Mouse (Mus musculus) hematopoietic stem cell, adult 5-6 weeks (primary cell): ENCODE measurements around the gene Gsto2. TPM values are rescaled to one million over a fixed set of nuclear protein-coding genes. Genes with fewer than 3 reads are reported as not detected.
A peak's percentile ranks its signal among the peaks of the same experiment; 100 is the strongest.

Experiments
- ATAC-seq, 2 experiments: fragments of 125-278 bp in 1 of 2; replicated peaks in 1 of 2; 2 replicates each; pipeline ENCODE4 v1.8.0; 2016 to 2017; ENCODE audit warnings: inconsistent platforms in 2 of 2, mild to moderate bottlenecking in 2 of 2, moderate number of reproducible peaks in 2 of 2, low read depth in 1 of 2, moderate TSS enrichment in 1 of 2; ENCODE audit not compliant: low FRiP score in 2 of 2, poor library complexity in 2 of 2, severe bottlenecking in 2 of 2, insufficient read depth in 1 of 2, low TSS enrichment in 1 of 2
- total RNA-seq: library from RNA; stranded (forward); fragments of 172-1452, 232-1000 nt; gene quantifications from 2 replicates; pipeline ENCODE4 v1.2.3, GENCODE M21; 2017

Gene Gsto2
- total RNA-seq, 1 experiment from 2014 or later, result not detected

DNA sequence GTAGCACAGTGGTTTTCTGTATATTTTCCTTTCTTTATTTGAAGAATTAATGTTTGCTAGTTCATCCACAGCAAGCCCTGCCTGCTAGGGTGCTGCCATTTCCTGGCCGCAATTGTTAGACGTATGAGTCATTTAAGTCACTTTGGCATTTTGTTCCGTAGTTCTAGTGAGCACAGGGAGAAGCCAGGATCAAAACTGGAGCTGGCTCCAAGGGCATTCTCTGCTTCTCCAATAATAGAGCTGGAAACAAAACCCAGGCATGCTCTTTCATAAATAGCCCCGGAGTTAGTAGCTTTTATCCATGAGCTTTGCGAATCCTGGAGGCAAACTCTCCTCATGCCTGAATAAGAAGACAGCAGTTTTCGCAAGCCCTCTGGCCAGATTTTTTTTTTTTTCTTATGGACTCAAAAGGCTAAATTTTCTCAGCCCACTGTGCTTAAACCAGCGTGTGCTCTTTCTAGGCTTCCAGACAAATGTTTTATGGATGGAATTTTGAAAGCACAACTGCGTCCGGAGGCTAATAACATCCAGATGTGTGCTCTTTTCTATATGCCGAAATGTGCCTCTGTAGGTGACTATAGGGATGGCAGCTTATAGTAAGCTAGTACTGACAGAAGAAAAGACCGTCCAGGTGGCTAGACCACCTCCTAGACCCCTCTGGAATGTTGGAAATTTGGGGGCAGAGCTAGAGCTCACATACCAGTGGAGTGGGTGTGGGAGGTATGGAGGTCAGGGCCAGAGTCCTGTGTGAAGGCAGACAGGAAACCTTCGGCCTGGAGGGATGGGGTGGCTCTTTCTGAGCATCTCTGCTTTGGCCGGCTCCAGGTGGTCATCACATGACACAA, 11.2 kb upstream of the Gsto2 start:
- ATAC-seq, result peak; percentile 27 to 35

DNA sequence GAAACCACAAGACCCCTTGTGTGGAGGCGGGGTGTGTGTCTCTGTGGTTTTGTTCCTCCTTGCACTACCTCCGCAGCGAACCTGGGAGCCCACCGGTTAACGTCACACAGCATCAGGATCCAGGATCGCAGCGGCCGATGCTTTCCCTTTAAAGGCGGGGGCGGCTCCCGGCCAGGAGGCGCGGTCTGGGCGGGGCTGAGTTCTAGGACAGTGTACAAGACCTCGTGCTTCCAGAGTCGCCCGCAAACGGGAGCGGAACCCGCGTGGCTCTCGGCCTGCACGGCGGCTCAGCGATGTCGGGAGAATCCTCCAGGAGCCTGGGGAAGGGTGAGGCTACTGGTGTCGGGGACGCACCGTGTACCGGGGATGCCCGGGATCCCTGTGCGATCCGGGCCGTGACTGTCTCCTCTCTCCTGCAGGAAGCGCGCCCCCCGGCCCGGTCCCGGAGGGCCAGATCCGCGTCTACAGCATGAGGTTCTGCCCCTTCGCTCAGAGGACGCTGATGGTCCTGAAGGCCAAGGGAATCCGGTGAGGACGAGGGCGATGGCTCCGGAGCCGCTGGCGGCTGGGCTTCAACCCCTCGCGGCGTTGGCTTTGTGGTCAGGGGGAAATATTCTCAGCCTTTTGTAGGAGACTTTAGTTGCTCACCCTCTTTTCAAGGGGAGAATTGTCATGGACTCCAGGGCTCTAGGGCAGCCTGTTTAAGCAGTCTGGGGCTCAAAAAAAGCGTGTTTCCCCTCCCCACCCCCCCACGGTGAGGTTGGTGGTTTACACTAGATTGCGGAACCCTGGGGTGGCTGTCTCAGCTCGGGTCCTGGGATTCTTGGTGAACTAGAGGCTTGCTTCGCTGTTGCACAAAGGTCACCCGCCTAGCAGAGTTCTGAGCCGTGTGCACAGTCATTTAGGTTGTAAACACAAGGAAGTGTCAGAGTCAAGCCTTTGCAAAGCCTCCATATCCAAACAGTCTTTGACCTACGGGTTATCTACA, 10.2 kb upstream of the Gsto2 start, which contains the start of gene Gsto1:
Gene Gsto1 (plus strand): TSS at position 175 of the 988 bp plus-strand sequence.
- peak; percentile 91 to 92 for ATAC-seq

DNA sequence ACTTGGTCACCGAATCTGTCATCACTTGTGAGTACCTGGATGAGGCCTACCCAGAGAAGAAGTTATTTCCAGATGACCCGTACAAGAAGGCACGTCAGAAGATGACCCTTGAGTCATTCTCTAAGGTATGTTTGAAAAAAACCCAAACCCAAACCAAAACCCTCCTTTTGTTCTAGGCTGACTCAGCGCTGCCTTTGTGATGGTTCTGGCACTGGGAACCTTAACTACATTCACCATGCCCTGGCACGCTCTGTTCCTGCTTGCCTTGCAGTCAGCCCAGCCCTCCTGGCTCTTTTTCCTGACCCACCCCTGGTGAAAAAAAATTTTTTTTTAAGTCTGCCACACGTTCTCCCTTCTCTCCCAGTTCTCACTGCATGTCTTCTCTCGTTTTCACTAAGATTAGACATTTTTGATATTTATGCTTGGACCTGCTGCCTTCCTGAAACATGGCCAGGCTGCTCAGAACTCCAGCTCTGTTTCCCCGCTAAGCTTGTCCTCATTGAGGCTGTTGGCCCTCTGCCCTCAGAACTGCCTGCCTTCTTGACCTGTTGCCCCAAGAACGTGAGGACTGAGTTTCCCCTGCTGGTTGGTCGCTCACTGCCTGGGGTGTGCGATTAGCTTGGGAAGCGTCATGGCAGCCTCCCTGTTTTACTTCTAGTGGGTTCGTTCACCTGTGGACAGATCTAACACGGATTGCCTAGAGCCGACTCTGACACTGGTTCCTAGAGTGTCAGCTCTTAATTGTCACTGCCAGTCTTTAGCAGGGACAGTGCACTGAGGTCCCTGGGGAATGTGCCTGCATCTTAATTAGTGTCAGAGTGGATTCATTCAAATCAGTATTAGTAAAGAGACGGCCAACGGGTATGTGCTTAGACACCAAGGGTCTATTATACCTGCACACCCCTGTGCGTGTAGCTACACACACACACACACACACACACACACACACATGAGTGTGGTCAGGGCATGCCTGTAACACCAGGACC, 7.1 kb upstream of the Gsto2 start:
- ATAC-seq, result no peak

DNA sequence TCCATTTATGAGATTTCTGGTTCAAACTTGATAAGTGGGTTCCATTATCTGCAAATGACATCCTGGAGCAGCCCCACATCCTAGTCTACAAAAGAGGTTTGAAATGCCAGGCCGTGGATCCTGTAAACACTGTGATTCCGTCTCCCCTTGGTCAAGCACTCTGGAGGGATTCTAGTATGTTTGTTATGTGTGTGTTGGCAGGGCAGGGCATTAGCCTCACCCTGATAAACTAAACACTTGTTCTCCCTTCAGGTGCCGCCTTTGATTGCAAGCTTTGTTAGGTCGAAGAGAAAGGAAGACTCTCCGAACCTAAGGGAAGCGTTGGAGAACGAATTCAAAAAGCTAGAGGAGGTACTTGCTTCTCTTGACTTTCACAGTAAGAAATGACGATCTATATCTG, 6.2 kb upstream of the Gsto2 start:
- ATAC-seq, result no peak

DNA sequence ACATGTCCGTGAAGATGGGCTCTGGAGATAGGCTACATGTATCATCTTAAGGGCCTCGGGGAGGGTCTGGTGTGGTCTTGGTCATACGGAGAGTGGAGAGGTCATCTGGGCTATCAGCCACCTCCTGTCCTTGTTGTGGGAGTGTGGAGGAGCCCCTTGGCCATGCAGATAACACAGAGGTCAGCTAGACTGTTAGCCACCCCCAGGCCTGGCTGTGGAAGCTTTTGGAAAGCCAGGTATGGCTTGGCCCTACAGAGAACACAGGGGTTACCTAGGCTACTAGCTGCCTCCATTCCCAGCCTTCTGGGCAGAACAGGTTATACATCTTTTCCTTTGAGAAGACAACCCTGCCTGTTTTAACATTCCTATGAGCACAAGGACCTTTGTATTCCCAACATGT, 2.8 kb upstream of the Gsto2 start:
- no peak for ATAC-seq

DNA sequence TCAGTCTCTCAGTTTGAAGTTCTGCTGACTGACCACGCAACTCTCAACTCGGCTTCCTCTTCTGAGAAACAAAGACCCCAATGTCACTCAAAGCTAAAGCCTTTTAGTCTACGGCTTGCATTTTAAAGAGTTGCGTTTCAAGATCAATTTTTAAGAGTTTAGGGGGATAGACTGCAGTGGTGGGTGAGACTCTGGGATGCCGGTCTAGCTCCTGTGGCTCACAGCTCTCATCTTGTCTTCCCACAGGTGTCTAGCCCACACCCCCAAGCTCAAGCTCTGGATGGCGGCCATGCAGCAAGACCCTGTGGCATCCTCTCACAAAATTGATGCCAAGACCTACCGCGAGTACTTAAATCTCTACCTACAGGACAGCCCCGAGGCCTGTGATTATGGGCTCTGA, 1.3 kb upstream of the Gsto2 start:
- ATAC-seq, result no peak

DNA sequence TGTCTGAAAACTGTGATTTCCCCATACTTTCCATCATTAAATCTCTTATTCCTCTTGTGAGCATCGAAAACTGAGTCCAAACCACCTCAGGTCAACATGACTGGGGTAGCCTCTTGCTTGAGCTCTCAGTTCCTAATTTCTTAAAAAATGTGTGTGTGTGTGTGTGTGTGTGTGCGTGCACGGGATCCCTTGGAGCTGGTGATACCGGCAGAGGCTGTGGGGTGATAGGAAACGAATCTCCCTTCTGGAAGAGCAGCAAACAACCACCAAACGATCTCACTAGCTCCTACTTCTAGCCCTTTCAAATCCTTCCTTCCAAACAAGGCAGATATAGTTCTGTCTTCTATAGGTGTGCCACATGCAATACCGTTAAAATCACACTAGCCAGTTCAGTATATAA, 613 bp upstream of the Gsto2 start:
- ATAC-seq, result no peak

DNA sequence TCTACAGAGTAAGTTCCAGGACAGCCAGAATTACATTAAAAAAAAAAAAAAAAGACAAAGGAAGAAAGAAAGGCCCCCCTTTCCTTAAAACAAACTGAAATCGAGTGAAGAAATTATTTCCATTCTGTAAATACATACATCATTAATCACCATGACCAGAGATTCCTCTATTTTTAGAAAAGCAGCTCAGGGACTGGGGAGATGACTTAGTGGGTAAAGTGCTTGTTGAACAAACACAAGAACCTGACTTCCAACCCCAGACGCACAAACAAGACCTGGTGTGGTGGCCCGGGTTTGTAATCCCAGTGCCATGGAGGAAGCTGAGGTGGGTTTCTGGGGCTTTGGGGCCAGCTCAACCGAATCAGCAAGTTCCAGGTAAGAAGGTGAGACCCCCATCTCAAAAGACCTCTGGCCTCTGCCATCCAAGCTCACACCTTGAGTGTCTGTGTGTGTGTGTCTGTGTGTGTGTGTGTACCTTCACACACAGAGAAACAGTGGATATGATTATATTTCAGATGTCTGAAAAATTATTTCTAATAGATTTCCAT, 2.4 kb downstream of the Gsto2 start:
- no peak for ATAC-seq

DNA sequence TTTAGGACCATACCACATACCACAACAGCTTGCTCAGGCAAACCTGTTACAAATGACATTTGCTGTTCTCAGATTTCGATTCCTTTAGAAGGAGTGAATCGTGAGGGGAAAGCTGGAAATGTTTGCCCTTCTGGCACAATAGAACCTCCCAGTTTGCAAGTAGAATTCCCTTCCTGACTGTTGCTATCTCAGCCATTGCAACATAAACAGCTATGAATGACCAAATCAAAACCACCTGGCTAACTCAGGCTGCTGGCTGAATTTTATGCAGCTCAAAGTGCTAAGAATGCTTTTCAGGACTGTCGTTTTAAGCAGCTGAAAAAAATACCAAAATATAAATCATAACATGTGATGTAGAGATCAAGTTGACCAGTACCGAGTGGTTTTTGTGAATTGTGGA, 3.6 kb downstream of the Gsto2 start:
- no peak for ATAC-seq

DNA sequence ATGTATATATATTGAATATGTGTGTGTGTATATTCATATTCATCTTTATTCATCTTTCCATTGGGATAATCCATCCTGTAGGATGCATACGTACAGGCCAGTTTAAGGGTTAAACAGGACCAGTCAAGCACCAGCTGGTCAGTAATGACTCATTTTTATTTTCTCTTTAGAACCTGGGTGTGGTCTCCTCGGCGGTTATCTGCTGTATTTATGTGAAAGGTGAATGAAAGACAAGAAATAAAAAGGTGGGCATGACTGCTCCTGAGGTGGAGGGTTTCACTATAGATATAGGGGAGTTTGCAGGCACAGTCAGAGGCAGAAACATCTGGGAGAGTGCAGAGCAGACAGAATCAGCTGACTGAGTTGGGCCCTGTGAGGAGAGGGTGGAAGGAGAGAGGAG, 4.2 kb downstream of the Gsto2 start:
- ATAC-seq, result no peak

DNA sequence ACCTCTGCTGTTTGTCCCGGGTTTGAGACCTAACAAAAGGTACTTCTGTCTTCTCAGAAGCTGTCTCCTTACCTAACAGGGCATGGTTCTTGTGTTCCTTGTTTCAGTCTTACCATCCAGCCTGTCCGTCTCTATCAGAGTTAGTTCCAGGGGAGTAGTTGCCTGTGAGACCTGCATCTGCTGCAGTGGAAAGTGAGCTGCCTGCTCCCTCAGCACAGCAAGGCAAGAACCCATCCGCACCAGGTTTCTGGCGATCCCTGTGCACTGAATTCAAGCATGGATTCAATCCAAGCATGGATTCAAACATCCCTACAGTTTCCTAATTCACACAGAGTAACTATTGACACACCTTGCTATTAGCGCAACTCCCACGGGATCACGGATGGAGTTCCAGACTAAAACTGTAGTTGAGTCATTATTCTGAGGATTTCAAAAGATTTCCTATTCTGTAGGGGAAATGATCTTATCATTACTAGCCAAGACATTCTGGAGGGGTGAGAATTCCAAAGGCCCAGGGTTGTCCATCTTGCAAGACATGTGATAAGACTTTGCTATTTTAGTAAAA, 4.8 kb downstream of the Gsto2 start:
- ATAC-seq, result no peak

DNA sequence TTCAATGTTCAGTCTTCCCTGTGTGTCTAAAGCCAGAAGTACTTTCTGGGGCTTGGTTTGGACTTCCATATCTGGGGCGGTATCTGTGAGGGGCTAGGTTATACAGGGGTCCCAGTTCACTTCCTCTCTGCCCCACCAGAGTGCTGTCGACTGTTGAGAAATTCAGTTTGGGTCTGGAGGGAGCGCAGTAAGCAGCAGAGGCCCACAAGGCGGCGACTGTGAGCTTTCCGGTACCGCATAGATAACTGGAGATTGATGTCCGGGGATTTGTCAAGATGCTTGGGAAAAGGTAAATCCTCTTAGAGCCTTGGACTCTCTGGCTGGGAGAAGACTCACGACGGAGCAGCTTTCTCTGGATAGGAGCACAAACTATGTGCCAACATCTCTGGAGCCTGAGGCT, 6.2 kb downstream of the Gsto2 start:
- ATAC-seq, result no peak

DNA sequence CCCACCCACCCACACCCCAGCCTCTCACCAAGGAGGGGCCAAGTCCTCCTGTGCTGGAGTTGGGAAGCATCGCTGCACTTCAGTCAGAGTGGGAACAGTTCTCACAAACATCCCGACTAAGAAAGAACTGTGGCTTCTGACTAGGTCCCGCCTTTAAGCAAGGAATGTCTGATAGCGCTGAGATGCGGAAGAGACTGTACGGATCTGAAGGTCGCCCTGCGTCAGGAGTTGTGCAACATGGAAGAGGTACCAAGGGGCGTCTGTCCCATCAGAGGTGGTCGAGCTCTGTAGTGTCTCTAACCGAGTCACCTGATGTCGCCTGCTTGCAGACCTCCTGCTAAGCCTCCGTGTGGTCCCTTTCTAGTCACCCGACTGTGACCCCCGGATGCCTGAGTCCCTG, 10.9 kb downstream of the Gsto2 start:
- no peak for ATAC-seq

DNA sequence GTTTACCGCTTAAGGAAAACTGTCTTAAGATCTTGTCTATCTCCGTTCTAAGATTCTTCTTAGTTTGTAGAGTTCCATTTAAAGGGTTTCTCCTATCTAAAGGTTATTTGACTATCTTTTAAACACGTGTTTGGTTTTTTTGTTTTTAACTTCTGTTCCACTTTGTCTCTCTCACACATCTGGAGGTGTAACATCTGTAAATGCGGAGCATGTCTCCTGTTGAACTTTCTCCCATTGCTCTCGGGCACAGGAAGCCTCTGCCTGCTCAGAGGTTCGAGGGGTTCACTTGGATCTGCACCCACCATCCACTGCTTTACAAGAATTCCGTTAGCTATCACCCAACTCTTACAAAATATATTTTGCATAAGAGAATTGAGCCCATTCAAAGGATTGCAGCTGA, 16.2 kb downstream of the Gsto2 start:
- no peak for ATAC-seq

DNA sequence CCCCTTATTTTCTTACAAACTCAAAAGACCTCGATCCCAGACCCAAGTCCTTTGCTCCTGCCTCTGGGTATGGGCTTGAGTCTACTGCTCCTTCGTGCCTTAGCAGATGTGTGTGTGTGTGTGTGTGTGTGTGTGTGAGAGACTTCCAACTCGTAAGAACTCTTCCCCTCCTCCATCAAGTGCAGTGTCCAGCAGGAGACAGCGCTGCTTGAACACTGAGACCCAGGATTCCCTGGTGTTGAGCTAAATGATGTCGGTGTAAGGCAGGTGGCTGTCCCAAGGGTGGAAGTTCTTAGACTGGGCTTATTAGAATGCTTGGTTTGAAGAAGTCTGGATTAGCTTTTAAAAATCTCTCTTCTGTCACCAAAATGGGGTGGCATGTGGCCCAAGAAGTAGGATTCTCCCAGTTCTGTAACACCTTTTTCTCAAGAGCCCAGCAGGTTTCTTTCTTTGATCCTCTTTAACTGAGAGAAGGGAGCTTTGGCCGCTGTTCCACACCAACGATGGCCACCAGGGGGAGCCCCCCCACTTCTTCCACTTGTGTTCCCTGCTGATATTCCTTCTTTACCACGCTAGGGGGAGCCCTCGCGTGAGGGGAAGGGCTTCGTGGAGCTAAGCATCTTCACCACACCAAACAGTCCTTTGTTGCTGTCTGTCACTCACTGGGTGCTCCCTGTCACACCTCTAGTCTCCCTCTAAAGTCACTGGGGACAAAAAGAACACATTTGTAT, 17.0 kb downstream of the Gsto2 start:
- peak; percentile 75 to 82; a peak in 3 of 4 replicates for ATAC-seq

DNA sequence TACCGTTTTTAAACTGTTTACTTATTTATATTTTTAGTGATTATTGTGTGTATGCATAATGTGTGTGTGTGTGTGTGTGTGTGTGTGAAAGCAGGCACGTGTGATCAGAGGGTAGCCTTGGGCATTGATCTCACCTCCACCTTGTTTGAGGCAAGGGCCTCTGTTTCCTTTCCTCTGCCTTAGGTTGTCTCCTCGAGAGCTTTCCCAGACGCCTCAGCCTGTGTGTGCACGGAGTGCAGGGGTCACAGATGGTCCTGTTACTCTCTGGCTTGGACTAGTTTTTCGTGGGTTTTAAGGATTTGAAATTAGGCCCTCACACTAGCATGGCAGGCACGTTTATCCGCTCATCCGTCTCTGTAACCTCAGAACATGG, 17.5 kb downstream of the Gsto2 start:
- ATAC-seq, result no peak
